Mouse (Mus musculus) kidney, postnatal 25 days (tissue): ENCODE results near the gene Fam162b.

Source experiments
- DNase-seq, 2 experiments: peaks; one replicate each; pipeline ENCODE4 v3.0.0; 2021; ENCODE audit warnings: mixed read lengths in 2 of 2

Fam162b gene

DNA sequence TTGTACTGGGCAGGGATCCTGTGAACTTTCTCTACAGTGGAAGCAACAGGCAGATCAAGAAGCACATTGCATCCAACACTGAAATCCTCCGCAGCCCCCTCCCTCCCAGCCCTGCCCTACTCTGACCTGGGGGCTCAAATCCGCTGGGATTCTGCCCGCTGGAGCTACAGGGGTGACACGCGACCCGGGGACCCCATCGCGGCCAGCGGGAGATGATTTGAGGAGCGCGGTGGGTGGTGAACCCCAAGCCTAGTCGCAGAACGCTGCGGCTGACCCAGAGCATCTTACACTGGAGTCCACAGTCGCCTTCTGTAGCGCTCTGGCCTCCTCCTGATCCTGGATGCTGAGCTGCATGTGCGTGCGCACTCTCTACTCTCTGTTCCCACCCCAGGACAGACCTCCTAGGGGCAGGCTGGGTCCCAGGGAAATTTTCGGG is at the start of gene Fam162b:
TSS of gene Fam162b (minus strand) at position 379 of the 436 bp plus-strand sequence.
- no peak for DNase-seq

DNA sequence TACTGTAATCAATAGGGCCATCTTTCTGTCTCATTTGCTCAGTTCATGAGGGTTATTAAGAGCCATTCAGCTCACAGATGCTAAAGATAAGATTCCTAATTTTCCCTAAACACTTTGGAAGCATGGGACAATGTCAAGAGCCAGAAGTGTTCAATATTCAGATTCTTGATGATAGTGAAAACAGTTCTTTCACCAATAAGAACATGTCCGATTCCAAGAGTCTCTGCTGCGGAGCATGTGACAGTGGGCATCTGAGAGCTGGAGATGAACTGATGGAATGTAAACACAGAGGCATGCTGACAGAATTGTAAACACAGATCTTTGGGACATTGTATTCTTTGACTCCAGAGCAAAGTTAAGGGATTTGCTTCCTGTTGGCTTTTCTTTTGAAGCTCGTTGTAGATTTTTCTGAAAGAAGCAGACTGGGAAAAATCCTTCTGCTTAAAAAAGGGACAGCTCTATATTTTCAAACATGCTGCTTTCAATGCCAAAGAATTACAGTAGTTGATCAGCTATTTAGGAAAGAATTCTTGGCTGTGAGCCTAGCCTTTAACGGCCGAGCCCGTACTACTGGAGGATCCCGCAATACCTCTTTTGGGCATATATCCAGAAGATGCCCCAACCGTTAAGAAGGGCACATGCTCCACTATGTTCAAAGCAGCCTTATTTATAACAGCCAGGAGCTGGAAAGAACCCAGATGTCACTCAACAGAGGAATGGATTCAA is 41.3 kb upstream of the Fam162b start, which contains the start of gene Gprc6a:
TSS of gene Gprc6a (minus strand) at position 51 of the 726 bp plus-strand sequence.
- no peak for DNase-seq

DNA sequence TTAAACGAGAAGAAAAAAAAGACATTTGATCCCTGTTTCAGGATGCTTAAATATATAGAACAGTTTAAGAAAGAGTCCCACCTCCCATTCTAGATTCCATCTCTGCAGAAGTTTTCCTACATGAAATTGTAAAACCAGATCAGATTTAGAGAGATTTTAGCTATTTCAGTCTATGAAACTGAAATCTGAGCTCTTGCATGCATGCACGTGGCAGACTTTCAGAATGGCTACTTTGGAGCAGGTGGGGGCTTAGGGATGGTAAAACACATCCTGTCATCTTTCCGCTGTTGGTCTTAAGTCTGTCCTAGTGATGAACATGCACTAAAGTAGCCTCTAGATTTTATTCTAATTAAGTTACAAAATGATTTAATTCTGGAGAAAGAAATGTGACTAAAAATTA is 30.9 kb upstream of the Fam162b start:
- DNase-seq = no peak

DNA sequence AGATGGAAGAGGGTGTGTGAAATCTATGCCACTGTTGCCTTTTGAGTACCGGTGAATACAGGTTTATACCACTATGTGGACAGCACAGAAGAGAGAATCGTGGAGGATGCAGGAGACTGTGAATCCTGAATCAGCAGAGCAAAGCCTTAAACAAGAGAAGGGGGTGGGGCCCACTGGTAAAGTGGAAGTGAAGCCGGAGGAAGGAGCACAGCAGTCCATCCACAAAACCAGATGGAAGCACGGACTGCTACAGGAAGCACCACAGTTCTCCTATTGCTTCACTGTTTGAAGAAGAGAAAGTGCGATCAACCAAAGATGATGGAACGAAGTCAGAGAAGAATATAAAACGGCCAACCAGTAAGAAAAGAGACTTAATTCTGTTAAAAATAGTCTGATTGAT is 29.8 kb upstream of the Fam162b start:
- DNase-seq = no peak

DNA sequence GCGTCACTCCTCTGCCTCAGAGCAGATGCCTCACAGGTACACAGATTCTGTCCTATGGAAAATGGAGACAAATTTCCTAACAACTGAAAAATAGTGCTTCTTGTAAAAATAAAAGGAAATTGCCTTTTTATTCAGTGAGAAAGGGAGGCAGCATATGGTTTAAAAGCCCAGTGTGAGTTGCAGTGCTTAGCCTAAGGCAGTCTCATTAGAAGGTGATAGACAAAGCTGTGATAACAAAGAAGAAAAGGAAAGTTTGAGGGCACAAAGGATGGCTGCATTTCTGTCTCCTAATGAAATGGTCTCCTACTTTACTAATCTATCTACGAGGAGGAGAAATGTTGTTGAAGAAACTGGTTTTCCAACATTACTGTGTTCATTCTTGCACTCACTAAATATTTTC is 28.2 kb upstream of the Fam162b start:
- DNase-seq = no peak

DNA sequence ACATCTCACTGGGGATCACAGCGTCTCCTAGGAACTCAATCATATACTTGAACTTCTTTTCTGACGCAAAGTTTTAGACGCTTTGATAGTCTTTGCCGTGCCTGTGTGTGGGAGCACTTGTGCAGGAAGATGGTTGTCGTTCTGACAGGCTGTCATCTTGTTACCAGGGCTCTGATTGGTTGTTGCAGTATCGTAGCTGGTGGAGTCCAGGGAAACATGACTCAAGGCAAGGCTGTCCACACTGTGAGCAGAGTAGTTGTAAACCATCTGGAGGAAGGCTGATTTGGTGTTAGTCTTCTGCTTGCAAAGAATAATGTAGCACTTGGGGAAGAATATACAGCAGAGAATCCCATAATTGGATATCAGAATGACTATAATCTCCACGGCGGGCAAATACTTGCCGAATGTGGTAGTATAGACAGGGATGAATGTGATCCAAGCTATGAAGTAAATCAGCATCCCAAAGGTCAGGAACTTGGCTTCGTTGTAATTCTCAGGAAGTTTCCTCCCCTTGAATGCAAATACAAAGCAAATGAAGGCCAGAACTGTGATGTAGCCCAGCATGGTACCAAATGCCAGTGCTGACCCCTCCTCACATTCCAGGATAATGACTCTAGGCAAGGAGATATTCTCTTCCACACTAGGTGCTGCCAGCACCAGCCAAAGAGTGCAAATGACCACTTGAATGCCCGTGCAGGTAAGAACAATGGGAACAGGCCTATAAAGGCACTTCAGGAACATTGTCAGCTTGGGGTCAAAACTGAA is 24.7 kb upstream of the Fam162b start:
- no peak for DNase-seq

DNA sequence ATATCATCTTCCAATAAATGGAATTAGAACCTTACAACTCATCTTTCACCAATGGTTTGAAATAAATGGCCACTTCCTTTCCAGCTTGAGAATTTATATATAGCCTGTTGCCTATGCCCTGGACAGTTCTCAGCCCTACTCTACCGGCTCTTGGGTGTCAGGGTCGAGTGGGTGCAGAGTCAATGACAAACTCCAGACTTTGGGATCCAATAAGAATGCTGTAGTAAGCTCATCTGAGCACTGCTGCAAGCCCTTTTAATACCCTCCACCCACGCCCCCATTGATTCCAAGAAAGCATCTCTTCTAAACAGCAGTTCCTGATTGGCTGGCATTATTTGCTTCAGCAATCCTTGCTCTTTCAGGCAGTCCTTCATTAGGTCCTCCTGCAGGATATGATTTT is 23.1 kb upstream of the Fam162b start:
- DNase-seq = no peak

DNA sequence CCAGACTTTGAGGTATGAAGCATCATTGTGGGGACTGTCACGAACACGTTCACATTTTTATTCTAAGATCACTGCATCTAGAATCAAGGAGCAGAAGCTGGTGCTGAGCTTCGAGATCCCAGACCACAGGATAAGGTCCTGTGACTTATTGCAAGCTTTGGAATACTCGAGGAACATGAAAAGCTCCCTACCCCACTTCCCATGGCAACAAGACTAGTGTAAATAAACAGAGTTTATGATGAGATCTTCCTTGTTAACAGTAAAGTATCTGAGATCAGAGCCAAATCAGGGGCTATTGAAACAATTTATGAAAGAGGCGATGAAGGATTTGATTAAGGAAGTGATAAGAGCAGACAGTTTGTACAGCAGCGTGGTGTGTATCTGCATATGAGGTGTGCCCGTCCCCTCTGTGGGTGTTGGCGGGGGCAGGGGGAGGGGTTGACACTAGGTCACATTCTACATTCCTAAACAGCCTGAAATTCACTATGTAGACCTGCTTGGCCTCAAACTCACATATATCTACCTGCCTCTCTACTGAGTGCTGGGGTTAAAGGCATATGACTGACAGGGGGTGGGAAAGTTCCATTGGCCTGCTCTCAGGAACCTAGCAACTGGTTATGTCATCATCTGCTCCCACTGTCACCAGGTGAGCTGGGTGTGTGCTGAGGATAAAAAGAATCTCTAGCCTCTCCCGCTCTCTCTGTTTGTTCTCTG is 21.8 kb upstream of the Fam162b start:
- DNase-seq = no peak

DNA sequence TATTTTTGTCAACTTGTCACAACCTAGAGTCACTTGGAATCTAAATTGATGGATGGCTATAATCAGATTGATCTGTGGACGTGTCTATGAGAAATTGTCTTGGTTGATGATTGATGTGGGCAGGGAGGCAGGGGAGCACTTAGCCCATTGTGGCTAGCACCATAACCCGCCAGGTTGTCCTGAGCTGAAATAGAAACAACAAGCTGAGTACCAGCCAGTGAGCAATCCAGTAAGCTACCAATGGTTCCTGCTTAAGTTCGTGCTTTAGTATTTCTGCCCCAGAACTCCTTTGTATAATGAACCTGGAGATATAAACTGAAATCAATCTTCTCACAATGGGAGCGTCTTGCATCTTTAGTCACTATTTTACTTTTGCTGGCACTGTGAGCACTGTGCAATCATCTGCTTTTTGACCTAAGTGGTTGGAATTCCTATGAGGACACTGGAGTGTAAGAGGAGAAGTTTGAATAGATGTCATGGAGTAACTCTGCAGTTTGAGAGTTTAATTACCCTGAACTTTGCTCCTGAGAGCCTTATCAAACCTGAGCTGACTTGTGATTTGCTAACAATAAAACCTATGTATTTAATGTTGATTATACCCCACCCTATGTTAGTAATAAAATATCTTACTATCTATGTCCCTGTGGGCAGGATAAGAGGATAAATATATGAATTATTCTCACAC is 19.6 kb upstream of the Fam162b start:
- DNase-seq = no peak

DNA sequence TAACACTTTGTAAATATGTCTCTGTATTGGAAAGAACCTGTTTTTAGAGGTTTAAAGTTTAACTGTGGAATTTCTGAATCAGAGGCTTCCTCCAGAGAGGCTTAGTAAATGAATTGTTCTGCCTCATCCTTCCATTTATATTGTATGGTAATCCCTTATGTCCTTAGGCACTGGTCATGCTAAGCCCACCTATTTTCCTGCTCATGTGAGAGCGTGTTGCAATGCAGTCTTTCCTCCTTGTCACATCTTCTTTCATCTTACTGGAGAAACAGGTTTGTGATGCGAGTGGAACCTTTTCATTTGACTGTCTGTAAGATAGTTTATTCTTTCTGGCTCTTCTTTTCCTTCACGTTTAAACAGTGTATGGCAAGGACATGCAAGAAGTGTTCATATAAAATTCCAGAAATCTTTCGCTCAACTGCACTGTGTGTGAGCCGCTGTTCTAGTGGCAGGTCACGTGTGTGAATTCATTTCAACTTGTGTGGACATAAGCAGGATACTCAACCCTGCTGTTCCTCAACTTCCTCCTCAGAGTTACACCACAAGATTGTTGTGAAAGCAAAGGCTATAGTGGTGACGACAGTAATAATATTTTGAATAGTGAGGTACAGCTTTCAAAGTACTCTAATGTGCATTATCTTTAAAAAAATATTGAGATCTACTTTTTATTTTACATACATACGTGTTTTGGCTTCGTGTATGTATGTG is 6.8 kb upstream of the Fam162b start:
- no peak for DNase-seq

DNA sequence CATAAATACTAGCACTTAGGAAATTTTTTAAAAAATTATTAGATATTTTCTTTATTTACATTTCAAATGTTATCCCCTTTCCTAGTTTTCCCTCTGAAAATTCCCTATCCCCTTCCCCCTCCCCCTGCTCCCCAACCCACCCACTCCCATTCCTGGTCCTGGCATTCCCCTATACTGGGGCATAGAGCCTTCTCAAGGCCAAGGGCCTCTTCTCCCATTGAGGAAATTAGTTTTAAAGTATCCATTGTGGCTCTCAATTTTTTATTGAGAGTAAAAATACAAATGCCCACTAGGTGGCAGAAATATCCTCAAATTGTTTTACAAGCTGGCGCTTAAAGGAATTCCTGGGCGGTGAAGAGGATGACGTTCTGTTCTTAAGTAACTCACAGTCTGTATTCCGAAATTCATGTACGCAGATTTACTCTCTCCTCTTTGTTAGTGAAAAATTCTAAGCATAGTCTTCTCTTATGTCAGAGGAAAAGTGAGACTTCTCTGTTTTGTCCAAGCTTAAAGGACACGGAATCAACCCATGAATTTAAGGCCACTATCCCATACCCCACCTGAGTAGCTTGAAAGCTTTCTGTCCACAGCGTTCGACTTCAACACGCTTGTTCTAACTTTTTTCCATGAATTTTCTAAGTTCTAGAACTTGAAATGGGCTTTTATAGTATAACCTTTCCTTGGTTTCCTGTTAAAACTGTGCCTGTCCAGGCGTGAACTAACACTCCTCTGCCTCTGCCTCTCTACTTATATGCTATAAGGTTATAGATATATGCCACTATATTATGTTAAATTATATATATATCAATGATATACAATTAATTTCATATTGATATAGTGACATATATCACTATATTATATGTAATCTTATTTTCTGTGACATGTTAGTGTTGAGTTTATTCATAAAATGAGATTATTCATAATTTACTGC is 4.9 kb upstream of the Fam162b start:
- peak in 1 of 2 experiments; percentile 5 for DNase-seq

DNA sequence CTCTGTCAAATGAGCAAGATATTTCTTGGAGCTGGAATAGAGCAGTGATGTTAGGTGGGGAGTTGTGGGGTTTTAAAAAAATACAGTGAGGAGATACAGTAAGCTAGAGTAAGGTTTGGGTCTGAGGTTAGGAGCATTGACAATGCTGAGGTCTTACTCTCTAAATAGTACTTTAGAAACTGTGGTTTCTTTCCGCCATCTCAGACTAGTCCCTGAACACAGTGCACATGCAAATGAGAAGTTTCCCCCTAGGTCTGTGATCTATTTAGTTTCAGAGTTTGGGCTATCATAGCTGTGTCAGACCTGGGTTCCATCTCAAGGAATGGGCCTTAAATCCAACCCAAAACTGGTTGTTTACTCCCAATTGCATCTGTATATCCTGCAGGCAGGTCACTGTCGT is 1.3 kb upstream of the Fam162b start:
- no peak for DNase-seq

DNA sequence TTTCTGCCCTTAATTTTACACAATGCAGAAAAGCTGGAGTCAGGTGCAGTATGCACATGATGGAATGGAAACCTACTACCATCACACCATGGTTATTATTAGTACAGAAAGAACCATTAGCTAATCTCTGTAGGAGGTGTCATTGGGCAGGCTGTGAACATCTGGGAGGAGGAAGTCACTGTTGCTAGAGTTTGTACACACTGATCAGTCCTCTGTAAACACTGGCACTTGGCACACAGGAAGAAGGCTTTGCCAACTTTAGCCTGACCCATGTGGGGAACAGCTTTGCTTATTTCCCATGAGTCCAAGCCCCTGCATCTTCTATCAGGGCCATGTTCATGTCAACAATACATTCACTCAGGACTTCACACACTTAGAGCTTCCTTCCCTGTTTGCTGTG is 5.4 kb downstream of the Fam162b start:
- DNase-seq = no peak

DNA sequence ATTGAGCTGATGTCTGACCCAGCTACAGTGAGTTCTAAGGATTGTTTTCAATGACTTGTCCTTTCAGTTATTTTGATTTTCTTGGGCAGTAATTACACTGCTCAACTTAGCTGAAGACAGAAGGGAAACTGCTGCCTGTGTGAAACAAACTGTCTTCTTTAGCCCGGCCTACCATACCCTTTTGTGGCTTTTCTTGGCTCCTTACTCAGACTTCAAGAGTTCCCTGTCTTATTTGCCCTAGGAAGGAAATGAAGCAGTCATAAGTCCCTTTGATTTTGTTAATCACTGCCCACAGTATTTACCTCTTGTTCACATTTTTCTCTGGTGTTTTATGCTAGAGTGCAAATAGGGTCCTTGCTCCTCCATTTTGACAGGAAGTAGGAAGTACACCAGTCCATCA is 5.9 kb downstream of the Fam162b start:
- DNase-seq = no peak

DNA sequence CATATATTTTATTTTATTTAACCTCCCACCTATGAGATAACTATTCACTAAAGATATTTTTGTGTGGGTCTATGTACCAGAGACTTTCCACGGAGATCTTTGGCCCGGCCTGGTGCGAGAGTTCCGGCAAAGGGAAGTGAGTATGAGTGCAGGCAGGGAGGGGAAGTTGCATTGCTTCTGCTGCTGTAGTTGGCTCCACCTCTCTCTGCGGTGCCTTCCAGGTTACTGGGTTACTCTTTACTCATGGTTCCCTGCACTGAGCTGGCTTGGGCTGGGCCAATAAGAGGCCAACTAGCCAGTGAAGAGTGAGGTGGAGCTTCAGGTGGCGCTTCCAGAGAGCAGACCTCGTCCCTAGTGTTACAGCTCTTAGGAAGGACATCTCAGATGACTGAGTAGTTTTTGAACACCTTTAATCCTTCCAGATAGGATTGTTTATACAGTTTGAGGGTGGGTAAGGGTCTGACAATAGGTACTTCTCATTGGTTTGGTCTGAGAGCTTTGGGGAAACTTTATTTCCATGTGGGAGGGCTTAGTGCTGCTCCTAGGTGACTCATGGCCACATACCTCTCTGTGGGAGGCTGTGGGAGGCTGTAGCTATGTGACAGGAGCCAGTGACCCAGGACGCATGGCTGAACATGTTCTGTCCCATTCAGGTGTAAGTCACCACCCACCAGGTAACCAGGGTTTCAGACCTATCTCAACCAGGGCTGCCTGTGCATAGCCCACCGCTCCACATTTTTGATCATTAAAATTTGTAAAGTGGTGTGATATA is 18.9 kb downstream of the Fam162b start:
- no peak for DNase-seq

DNA sequence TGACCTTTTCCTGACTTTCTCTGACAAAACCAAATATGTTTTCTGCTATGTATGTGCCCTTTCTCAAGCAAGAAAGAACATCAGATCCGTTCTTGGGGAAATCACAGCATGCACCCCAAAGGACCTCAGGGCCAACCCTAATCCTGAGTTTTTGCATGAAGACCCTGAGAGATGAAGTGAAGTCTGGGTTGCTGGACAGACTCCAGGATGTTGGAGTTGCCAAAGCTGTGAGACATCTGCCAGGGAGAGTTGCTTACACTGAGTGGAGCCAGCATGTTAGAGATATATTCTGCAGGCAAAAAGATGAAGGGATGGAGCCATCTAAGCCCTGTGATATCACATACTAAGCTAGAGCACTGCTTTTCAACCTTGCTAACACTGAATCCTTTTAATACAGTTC is 34.3 kb downstream of the Fam162b start:
- DNase-seq = no peak

DNA sequence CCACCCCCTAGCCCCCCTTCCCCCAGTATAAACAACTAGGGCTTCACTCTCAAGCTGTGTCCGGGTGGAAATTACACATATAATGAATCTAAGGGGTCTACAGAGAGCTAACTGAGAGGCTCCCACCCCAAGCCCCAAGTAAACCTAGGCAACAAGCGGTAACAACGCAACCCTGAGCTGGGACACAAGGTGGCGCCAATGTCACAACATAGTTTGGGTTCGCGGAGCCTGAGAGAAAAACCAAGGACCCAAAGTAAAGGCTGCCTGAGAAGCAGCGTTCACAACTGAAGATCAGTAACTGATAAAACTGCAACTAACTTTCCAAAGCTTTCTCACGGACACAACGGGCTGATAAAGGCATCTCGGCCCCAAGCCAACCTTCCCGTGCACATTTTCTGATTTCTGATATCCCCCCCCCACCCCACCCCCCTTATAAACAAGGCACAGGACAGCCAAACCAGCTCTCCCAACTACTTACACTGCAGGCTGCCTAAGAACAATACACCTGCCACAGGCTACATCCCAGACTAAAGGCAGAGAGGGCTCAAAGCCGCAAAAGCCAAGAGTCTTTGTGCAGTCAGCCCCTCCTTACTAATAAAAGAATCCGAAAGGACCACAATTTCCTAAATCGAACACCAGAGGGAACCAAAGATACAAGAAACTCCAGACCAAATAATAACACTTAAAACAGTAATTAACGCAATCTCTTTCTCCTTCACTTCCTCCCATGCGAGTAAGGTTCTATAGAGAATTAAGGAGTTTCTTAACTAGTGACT is 36.8 kb downstream of the Fam162b start:
- DNase-seq = peak; percentile 71 to 85
